Mouse (Mus musculus) adrenal gland, postnatal 25 days (tissue): ENCODE results near the gene Eif3i. TPM values are rescaled to one million over a fixed set of nuclear protein-coding genes. Genes with fewer than 3 reads are reported as not detected.
"Not testable (repeated sequence)": the region's sequence is repeated elsewhere in the genome, so short reads cannot be mapped to it uniquely, and the experiment has no call there.

Experiments
- DNase-seq: peaks from one replicate; pipeline ENCODE4 v3.0.0; 2021; ENCODE audit warnings: mixed read lengths
- total RNA-seq: library from RNA; stranded (reverse); gene quantifications from 2 replicates; pipeline ENCODE4 v1.2.3, GENCODE M21; 2021

Gene Eif3i
- total RNA-seq, 1 experiment from 2014 or later, result 171 TPM

GRCm38 (mm10) chr4:129573430-129573829 lies 27.0 kb downstream of the Eif3i start, which contains the start of gene Lck:
Gene Lck (minus strand): TSS chr4:129573641.
- DNase-seq, result no peak

DNA sequence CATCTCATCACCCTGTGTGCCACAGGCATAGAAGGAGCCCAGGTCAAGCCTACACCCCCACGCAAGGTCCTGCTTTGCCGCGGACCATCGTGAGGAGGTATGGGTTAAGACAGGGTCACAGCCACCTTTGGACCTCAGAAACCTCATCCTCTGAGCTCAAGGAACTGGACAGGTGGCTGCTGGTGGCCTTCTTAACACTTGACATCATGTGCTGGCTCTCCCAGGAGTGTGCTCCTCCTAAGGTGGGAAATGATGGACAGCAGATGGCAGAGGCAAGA lies 27.4 kb downstream of the Eif3i start:
- DNase-seq, result no peak

DNA sequence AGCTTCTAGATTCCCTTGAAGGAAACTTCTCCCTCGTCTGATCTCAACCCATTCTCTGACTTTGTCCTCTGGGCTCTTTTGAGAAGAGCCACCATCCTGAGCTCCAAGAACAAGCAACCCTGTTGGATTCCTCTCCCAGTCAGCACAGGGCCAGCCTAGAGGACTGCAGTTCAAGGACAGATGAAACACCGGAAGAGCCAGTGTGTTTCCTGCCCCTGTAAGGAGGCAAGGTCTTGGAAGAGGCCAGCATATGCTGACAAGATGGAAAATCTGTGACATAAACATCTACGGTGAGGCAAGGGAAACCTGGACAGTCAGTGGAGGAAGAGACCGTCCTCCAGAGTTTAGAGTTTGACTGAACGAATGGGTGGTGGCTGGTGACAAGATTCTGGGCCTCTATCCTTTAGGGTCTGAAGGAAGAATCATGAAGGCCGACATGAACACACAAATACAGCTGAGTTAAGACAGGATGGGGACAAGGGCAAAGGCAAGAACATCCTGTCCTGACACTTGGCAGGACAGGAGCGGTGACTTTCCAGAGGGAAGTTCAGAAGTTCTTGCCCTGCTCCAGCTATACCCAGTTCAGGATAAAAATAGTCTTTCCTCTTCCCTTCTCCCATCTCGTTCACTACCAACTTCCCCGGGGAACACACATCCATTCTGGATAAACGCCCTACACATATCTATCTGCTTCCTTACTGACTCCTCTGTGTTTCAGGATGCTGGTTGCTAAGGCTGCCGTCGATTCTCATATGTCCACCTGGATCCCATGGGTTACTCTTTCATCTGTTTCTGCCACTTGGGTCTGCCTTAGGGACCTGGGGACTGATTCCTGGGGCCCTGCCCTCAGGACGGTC lies 28.0 kb downstream of the Eif3i start:
- no peak for DNase-seq

DNA sequence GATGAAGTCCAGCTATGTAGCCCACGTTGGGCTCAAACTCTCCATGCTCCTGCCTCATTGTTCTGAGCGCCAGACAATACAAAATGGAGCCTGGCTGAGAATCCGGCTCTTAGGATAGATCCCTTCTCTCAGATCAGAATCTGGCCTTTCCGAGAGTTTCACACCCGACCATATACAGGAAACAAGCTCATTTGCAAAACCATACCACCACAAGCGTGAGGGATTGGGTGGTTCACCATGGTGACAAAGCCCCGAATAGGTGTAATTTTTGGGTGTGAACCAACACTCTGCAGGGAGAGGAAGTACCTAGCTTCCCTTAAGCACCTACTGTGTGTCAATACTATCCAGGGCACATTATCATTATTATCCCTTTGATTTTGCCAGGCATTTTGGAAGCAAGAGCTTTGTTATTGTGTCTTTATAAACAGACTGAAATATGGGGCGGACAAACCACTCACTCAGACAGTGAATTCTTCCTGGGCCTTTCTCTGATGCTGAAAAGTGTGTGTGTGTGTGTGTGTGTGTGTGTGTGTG lies 28.8 kb downstream of the Eif3i start:
- DNase-seq, result no peak

DNA sequence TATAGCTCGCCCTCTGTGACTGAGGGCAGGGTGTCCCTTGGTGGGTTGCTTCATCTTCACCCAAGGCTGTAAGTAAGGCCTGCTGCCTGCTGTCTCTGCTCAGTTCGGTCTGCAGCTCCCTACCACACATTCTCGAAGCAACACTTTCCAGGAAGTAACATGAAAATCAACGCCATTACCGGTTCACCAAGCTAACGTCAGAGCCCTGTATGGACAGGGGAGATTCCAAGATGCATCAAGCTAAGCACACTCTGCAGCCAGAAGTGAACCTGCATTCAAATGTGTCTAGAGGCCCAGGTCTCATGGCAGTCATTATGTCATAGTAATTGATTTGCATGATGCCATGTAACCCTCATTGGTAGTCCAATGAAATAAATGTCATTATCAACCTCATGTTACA lies 30.4 kb downstream of the Eif3i start:
- DNase-seq, result no peak

GRCm38 (mm10) chr4:129568366-129568765 lies 32.1 kb downstream of the Eif3i start:
- no peak for DNase-seq

GRCm38 (mm10) chr4:129565139-129565538 lies 35.3 kb downstream of the Eif3i start:
- DNase-seq, result no peak

DNA sequence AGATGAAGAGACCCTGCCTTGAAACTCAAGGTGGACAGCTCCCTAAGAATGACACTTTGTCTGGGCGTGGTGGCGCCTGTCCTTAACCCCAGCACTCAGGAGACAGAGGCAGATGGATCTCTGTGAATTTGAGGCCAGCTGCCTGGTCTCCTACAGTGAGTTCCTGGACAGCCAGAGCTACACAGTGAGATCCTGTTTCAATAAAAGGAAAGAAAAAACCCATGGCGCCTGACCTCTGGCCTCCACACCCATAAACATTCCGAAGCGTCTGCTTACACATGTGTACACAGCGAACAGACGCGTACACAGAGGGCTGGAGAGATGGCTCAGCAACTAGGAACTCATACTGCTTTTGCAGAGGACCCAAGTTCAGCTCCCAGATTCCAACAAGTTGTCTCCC lies 36.7 kb downstream of the Eif3i start:
- DNase-seq, result no peak

GRCm38 (mm10) chr4:129561184-129561583 lies 39.3 kb downstream of the Eif3i start:
- DNase-seq, result no peak

GRCm38 (mm10) chr4:129558321-129558955 lies 42.0 kb downstream of the Eif3i start:
- no peak for DNase-seq

DNA sequence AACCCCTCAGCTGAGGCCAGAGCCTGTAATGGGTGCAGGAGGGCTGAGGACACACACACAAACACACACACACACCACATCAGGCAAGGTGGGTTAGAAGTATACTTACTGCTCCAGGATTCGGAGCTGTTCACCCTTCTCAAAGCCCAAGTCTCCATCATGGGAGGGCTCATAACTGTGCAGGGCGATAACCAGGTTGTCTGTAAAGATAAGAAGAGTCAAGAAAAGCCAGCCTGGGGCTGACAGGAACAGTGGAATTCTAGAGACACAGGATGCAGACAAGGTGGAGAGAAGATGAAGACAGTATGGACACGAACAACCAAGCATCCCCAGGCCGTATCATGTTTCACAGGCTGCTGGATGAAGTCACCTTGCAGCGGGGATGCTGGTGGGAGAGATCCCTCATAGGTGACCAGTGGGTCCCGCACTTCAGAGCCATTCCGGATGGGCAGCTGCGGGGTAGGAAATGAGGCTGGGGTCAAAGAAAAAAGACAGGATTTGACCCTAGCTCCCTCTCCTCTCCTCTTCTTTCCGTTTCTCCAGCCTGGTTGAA lies 43.1 kb downstream of the Eif3i start:
- DNase-seq, result no peak

DNA sequence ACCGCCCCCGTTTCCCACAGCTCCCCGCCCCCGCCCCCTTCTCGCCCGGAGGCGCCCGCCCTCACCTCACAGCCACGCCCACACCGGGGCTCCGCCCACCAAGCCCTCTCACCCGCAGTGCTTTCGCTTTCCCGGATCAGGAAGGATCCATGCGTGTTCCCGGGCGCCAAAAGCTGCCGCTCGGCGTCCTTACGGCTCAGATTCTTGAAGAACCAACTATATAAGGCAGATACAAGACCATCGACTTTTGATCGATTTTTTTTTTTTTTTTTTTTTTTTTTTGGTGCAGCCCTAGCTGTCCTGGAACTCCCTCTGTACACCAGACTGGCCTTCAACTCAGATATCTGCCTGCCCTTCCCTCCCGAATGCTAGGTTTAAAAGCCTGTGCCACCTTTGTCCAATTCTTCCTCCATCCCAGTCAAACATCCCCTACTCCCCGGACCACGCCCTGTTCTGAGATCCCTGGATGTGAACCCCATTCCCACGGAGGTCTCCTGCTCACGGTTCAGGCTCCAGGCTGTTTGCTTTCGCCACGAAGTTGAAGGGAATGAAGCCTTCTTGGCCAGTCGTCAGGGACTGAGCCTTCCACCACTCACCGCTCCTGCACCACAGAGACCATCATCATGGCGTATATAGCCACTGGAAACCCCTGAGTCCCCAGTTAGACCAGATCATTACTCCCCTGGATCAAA lies 43.8 kb downstream of the Eif3i start:
- DNase-seq, result peak; percentile 96

DNA sequence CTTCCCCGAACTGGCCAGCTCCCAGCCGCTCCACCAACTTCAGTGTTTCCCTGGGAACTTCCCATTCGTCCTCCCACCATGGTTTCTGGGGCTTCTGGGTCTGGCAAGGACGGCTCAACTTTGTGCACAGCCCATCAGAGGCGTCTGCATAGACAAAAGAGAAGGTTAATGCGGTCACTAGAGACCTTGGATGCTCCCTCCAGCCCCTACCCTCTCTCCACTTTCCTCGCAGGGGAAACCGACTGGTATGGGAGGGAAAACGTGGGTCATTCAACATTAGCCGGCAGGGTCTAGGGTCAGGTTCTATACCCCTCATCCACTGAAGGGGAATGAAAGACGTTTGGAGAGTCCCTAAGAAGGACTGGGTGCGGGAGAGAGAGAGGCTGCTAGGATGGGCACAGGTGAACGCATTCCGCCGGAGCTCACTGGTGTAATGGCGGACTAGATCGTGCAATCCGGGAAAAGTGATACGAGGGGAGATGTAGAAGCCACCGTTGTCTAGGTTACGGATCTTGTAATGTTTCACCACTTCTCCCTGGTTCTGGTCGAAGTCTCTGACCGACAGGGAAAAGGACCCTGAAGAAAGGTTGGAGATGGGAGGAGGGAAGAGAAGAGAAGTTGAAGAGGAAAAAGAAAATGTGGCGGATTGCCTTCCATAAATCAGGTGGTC lies 44.5 kb downstream of the Eif3i start:
- DNase-seq, result peak; percentile 11

GRCm38 (mm10) chr4:129555421-129555861 lies 45.0 kb downstream of the Eif3i start:
- peak; percentile 75 for DNase-seq

- not testable (repeated sequence) for DNase-seq
These were observed 45.9 kb downstream of the Eif3i start for GRCm38 (mm10) chr4:129554512-129554911.

- DNase-seq, result no peak
These were observed 50.2 kb downstream of the Eif3i start for GRCm38 (mm10) chr4:129550295-129550694.

DNA sequence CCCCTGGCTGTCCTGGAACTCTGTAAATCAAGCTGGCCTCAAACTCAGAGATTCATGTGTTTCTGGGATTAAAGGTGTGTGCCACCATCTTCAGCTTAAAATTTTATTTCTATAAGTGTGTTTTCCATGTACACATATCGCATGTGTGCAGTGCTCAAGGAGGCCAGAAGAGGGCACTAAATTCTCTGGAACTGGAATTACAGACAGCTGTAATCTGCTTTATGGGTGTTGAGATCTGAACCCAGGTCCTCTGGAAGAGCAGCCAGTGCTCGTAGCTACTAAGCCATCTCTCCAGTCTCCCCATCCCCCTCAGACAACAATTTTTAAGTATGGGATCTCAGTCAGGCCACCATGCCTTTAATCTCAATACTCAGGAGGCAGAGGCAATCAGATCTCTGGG lies 51.1 kb downstream of the Eif3i start:
- DNase-seq, result no peak

- not testable (repeated sequence) for DNase-seq
These were observed 52.8 kb downstream of the Eif3i start for GRCm38 (mm10) chr4:129547631-129548030.

- DNase-seq, result no peak
These were observed 56.3 kb downstream of the Eif3i start for GRCm38 (mm10) chr4:129544106-129544505.

GRCm38 (mm10) chr4:129542592-129543141 lies 57.8 kb downstream of the Eif3i start, which contains the start of gene Hdac1:
Gene Hdac1 (minus strand): TSS chr4:129542713.
- peak; percentile 99 for DNase-seq
